Mouse (Mus musculus) heart, postnatal 4 days (tissue): Measurements from ENCODE around the gene Ccdc146. TPM values are rescaled to one million over a fixed set of nuclear protein-coding genes. Genes with fewer than 3 reads are reported as not detected.
"Not testable (repeated sequence)": the region's sequence is repeated elsewhere in the genome, so short reads cannot be mapped to it uniquely, and the experiment has no call there.

Experiments
- DNase-seq: peaks from one replicate; pipeline ENCODE4 v3.0.0; 2021
- total RNA-seq, 2 experiments: library from RNA; stranded (reverse); gene quantifications; 2 replicates each; pipeline ENCODE4 v1.2.3; 2021

The Ccdc146 gene
- total RNA-seq, 2 experiments from 2014 or later: 3.6 to 3.9 TPM

GRCm38 (mm10) chr5:21329672-21330665, 94.5 kb downstream of the Ccdc146 start:
- peak; percentile 49 for DNase-seq

GRCm38 (mm10) chr5:21328560-21328959, 95.9 kb downstream of the Ccdc146 start:
- no peak for DNase-seq

GRCm38 (mm10) chr5:21326494-21326893, 98.0 kb downstream of the Ccdc146 start:
- DNase-seq: peak; percentile 82

DNA sequence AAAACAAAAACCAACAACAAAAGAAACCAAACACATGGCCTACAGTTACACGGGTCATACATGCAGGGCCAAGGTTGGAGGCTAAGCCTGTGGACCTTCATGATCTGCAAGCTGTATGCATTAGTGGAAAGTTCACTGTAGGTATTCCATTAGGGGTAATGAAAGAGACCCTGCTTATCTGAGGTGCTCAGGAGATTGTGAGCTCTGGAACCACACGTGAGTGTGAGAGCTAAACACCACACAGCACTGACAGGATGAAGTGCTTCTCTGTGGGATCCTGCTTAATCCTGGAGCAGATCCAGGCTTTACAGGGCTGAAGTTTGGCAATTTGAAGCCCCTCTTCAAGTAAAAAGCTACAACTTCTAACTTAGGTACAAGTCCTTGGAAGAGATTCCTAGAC, 104.3 kb downstream of the Ccdc146 start:
- no peak for DNase-seq

DNA sequence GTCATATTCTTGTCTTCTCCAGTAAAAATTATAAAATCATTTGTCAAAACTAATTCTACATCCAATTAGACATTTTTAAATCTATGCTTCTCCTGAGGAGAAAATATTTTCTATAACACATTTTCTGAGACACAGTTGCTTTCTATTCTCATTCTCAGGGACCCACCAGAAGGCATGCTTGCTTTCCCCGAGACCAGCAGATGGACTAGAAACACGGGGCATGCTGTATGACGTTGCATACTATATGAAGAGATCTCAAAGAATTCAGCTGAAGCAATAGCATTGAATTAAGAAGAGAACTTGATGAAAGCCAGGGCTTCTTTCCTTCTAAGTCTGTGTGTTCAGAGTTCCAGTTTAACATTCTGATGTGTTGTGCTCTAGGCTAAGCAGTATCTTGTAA, 109.8 kb downstream of the Ccdc146 start:
- DNase-seq: no peak

GRCm38 (mm10) chr5:21307165-21307564, 117.3 kb downstream of the Ccdc146 start:
- no peak for DNase-seq

DNA sequence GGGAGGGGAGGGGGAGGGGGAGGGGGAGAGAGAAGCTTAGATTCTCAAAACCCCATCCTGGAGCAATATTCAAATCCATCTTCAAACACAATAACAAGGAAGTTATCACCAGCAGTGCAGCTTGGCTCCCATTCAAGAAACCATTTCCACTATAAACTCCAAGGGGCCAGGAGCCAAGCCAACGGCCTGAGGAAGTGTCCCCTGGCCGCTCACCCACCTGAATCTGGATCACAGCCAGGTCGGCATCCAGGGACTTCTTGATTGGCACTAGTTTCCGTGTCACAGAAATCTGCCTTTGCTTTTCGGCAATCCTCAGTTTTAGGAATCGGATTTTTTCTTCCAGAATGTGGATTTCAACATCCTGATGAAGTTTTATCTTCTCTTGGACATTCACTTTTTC, 123.5 kb downstream of the Ccdc146 start:
- peak; percentile 41 for DNase-seq

DNA sequence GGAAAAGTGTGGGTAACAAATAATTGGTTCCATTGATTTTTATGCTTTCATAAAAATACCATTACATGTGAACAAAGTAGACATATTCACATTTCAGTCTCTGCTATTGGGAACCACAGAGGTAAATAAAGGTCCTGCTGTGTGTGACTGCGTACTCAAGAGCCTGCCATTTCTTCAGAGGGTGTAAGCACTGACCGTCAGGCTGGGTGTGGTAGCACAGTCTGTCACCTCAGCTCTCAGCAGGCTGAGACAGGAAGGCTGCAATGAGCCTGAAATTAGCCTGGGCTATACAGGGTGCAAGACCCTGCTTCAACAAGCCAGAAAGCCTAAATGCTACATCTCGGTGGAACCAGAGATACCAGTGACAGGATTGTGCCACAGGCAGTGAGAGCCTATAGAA, 124.4 kb downstream of the Ccdc146 start:
- DNase-seq: no peak

GRCm38 (mm10) chr5:21299076-21299755, 125.3 kb downstream of the Ccdc146 start:
- no peak for DNase-seq

DNA sequence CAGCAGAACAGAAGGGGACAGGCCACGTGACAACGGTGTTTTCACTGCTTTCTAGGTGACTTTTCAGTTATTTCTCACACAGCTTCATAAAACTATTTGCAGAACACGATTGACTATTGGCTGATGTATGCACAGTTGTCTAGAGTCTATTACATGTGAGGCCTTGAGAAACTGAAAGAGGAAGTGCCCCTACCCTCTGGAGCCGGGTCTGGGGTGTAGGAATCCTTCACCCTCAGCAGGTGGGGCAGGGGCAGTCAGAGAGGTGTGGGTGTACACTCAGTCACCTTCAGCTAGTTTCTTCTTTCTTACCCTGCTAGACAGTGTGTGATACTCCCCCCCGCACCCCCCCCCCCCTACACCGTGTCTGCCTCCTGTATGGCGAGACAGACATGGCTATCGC, 128.8 kb downstream of the Ccdc146 start:
- DNase-seq: no peak

GRCm38 (mm10) chr5:21290594-21290993, 133.9 kb downstream of the Ccdc146 start:
- no peak for DNase-seq

- no peak for DNase-seq
Measured at GRCm38 (mm10) chr5:21288658-21289435, 135.6 kb downstream of the Ccdc146 start.

- peak; percentile 40 for DNase-seq
Measured at GRCm38 (mm10) chr5:21283356-21284062, 141.0 kb downstream of the Ccdc146 start.

GRCm38 (mm10) chr5:21277685-21278084, 146.8 kb downstream of the Ccdc146 start:
- not testable (repeated sequence) for DNase-seq

GRCm38 (mm10) chr5:21271386-21272354, 152.8 kb downstream of the Ccdc146 start:
- no peak for DNase-seq

- no peak for DNase-seq
Measured at GRCm38 (mm10) chr5:21270756-21271155, 153.7 kb downstream of the Ccdc146 start.

DNA sequence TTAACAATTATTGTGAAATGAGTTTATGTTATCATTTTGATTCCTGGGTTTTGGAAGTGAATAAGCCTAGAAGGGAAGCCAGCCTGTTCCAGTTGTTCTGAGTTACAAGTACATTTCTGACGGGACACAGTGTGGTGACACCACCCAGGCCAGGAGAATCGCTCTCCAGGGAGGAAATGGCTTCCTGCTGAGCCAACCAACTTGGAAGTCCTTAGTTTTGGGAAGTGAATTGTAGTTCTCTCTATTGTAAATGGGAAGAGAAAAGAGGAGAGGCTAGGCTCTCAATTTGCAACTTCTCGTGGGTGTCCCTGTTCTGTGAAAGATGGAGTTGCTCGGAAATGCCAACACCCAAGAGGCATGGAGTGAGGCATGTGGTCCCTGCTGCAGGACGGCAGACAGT, 155.0 kb downstream of the Ccdc146 start:
- peak; percentile 50 for DNase-seq

DNA sequence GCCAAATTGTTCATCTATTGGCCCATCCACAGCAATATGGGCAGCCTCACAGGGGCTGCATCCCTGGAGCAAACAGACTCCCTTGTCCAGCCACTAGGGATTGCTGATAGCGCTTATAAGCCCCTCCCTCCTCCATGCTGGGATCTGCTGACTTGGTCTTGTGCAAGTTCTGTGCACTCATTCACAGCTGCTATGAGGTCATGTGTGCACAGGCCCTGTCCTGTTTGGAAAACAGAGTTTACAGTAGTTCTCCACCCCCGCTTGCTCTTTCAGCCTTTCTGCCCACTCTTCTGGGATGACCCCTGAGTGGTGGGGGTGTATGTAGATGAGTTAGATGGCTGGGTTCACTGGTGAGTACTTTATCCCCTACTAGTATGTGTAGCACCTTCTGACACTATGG, 157.4 kb downstream of the Ccdc146 start:
- DNase-seq: no peak

- peak; percentile 92 for DNase-seq
Measured at GRCm38 (mm10) chr5:21265049-21265448, 159.4 kb downstream of the Ccdc146 start.

DNA sequence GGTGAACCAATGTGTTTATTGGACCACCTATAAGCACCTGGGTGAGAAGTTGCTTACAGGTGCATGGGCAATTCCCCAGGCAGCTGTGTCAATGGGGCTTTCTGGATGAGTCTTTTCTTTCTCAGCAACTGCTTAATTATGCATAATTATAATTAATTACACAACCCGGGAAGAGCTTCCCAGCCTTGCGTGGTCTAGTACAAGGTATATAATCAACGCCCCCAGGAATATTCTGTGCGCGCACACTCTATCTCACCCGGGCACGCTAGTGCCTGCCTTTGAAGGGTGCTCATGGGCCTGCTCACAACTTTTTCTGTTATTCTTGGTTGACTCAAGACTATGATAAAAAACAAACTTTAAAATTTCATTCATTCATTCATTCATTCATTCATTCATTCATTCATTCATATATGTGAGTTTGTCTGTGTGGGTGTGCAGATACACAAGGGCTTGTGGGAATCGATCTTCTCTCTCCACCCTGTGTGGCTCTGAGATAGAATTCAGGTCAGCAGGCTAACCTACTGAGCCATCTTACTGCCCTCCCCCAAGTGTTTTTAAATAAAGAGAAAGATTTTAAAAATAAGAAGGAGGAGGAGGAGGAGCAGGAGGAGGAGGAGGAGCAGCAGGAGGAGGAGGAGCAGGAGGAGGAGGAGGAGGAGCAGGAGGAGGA, 160.0 kb downstream of the Ccdc146 start:
- DNase-seq: no peak
